In genomic region chr2:59470326-59471031, GRCm38 (mm10) we compare ENCODE assay signal across 8 mouse cellular contexts. TPM values are rescaled to one million over a fixed set of nuclear protein-coding genes. Genes with fewer than 3 reads are reported as not detected.
A peak's percentile ranks its signal among the peaks of the same experiment; 100 is the strongest.
DNase-seq lines count a peak whose midpoint lies in the region.

No protein-coding gene starts in this region.

- intact Hi-C loops in heart, postnatal 25 days (cut with DNase I), result no loop called here

- DNase-seq in heart, adult 18-20 months, result peak; percentile 26 to 36
- no peak for DNase-seq in heart, postnatal 25 days (ENCODE audit: low spot score)
- DNase-seq in CD8-positive naive resting alpha-beta T cell, adult 2 months (ENCODE audit: low read depth in 2 of 2, low spot score in 2 of 2), result peak; percentile 43 to 62
- DNase-seq in cerebellum, postnatal 36 days, result peak; percentile 26 to 34
- peak; percentile 60 for DNase-seq in induced T-regulatory cell, adult 2 months (ENCODE audit: low read depth)
- peak; percentile 61 for DNase-seq in thymus, postnatal 25 days
- no peak for DNase-seq in left cerebral cortex, adult 11 months (ENCODE audit: low spot score)
- no peak for DNase-seq in B cell, adult 2 months

RNA-seq across cellular contexts. Expression of gene Dapl1, which starts 14.0 kb away (rescaled TPM):
- 1 to 10 TPM in 1 of 2 experiments, not detected in 1; 1.3 TPM for total RNA-seq in heart, adult 18-20 months (2021)
- total RNA-seq in heart, postnatal 25 days (2021), result not detected

Comparison
In these comparisons a context has a peak if more than half of its experiments do, and no peak if none do; other contexts are left out.
1. DNase-seq: peak in heart, adult 18-20 months (2 of 2), CD8-positive naive resting alpha-beta T cell, adult 2 months (2 of 2), cerebellum, postnatal 36 days (2 of 2), induced T-regulatory cell, adult 2 months (single experiment) and thymus, postnatal 25 days (single experiment); none in heart, postnatal 25 days (single experiment), left cerebral cortex, adult 11 months (single experiment) and B cell, adult 2 months (0 of 2).